Mouse (Mus musculus) limb, embryonic 11.5 days (tissue): Measurements from ENCODE around the gene Med8. TPM values are rescaled to one million over a fixed set of nuclear protein-coding genes. Genes with fewer than 3 reads are reported as not detected.

Source experiments
- ATAC-seq: fragments of 200-750 bp; cut with Nextera tagmentation; 2 replicates; pipeline ENCODE4 v1.8.0; 2017; ENCODE audit warnings: low read depth; ENCODE audit not compliant: insufficient number of reproducible peaks, low FRiP score, low TSS enrichment
- DNase-seq: peaks from one replicate; pipeline ENCODE4 v3.0.0-alpha.2; 2015; ENCODE audit warnings: low spot score
- H3K27ac ChIP-seq: fragments of 300-500 bp; sonication (generic); replicated peaks from 2 replicates; pipeline ENCODE4 v1.5.1; 2014; ENCODE audit warnings: low read depth, mild to moderate bottlenecking, low read length
- H3K27me3 ChIP-seq: fragments of 300-500 bp; sonication (generic); 2 replicates; pipeline ENCODE4 v1.6.1; 2014; ENCODE audit warnings: mild to moderate bottlenecking, low read length, mixed read lengths; ENCODE audit not compliant: control insufficient read depth, insufficient read depth
- H3K36me3 ChIP-seq: fragments of 300-500 bp; sonication (generic); 2 replicates; pipeline ENCODE4 v1.6.1; 2014; ENCODE audit warnings: mild to moderate bottlenecking, low read length, moderate library complexity, mixed read lengths; ENCODE audit not compliant: control insufficient read depth, insufficient read depth
- H3K4me1 ChIP-seq: fragments of 300-500 bp; sonication (generic); 2 replicates; pipeline ENCODE4 v1.6.1; 2014; ENCODE audit warnings: low read length, mixed read lengths; ENCODE audit not compliant: control insufficient read depth, insufficient read depth
- H3K4me2 ChIP-seq: fragments of 300-500 bp; sonication (generic); 2 replicates; pipeline ENCODE4 v1.6.1; 2014; ENCODE audit warnings: low read depth, mild to moderate bottlenecking, moderate library complexity; ENCODE audit not compliant: severe bottlenecking
- H3K4me3 ChIP-seq: fragments of 300-500 bp; sonication (generic); 2 replicates; pipeline ENCODE4 v1.5.1; 2014; ENCODE audit warnings: low read depth, low read length
- H3K9ac ChIP-seq: fragments of 300-500 bp; sonication (generic); 2 replicates; pipeline ENCODE4 v1.6.1; 2014; ENCODE audit warnings: mild to moderate bottlenecking, low read length
- H3K9me3 ChIP-seq: fragments of 300-500 bp; sonication (generic); 2 replicates; pipeline ENCODE4 v1.6.1; 2016; ENCODE audit warnings: low read length; ENCODE audit not compliant: control insufficient read depth
- WGBS: fragments of 180-500 bp; shearing (Covaris S2); extraction: QIAGEN DNeasy Blood & Tissue Kit; methylation state at CpG from one replicate; pipeline ENCODE4 v1.1.7; 2014; 5-methylcytosine and 5-hydroxymethylcytosine counted together
- polyA plus RNA-seq: library from polyadenylated mRNA; unstranded; fragments of >200 nt; fragmentation: Nextera tagmentation; extraction: Ambion mirVana; gene quantifications from 2 replicates; pipeline ENCODE4 v1.2.1, GENCODE M21; 2014

The Med8 gene
- polyA plus RNA-seq, 1 experiment from 2014 or later: 130 TPM

- H3K4me2 ChIP-seq: no peak overlapping the region
- DNase-seq (no peak), ATAC-seq (no peak)
- H3K9ac ChIP-seq: no peak overlapping the region
- H3K9me3 ChIP-seq: no peaks in the 10 kb centered on the region
- H3K27me3 ChIP-seq: no peaks in the 10 kb centered on the region
- no peak overlapping the region for H3K4me3 ChIP-seq
- H3K27ac ChIP-seq: no peak overlapping the region
- H3K4me1 ChIP-seq: no peaks in the 10 kb centered on the region
- 91% methylated on average over 3 of the region's 3 CpGs for WGBS
- H3K36me3 ChIP-seq: peaks cover 31% of the 10 kb centered on the region
Measured at GRCm38 (mm10) chr4:118368616-118369015, 40.5 kb upstream of the Med8 start.

- no peak for ATAC-seq
- Histone ChIP-seq H3K9ac (no peak overlapping the region), H3K27me3 (no peaks in the 10 kb centered on the region), H3K27ac (no peak overlapping the region), H3K4me2 (no peak overlapping the region), H3K4me3 (no peak overlapping the region), H3K36me3 (peaks cover 25% of the 10 kb centered on the region), H3K9me3 (no peaks in the 10 kb centered on the region), H3K4me1 (no peaks in the 10 kb centered on the region)
- DNase-seq: no peak
- 89% methylated on average over 13 of the region's 13 CpGs for WGBS
Measured at GRCm38 (mm10) chr4:118371822-118372221, 37.3 kb upstream of the Med8 start.

GRCm38 (mm10) chr4:118375999-118376398, 33.1 kb upstream of the Med8 start:
- ATAC-seq (no peak), DNase-seq (no peak)
- no peak overlapping the region for H3K4me2 ChIP-seq
- no peak overlapping the region for H3K9ac ChIP-seq
- H3K4me3 ChIP-seq: no peak overlapping the region
- H3K4me1 ChIP-seq: no peaks in the 10 kb centered on the region
- H3K27ac ChIP-seq: no peak overlapping the region
- 91% methylated on average over 6 of the region's 6 CpGs for WGBS
- no peaks in the 10 kb centered on the region for H3K9me3 ChIP-seq
- peaks cover 23% of the 10 kb centered on the region for H3K36me3 ChIP-seq
- no peaks in the 10 kb centered on the region for H3K27me3 ChIP-seq

- WGBS: 92% methylated on average over 7 of the region's 7 CpGs
Measured at GRCm38 (mm10) chr4:118383271-118383670, 25.9 kb upstream of the Med8 start.

GRCm38 (mm10) chr4:118387316-118387715, 21.8 kb upstream of the Med8 start:
- H3K4me3 ChIP-seq: no peak overlapping the region
- no peaks in the 10 kb centered on the region for H3K4me1 ChIP-seq
- no peaks in the 10 kb centered on the region for H3K9me3 ChIP-seq
- no peak overlapping the region for H3K4me2 ChIP-seq
- no peak overlapping the region for H3K9ac ChIP-seq
- peaks cover 46% of the 10 kb centered on the region for H3K36me3 ChIP-seq
- 95% methylated on average over 8 of the region's 8 CpGs for WGBS
- no peak for DNase-seq
- no peak for ATAC-seq
- H3K27me3 ChIP-seq: no peaks in the 10 kb centered on the region
- no peak overlapping the region for H3K27ac ChIP-seq

More at GRCm38 (mm10) chr4:118383271-118383670, 25.9 kb upstream of the Med8 start:
- Histone ChIP-seq H3K36me3 (peaks cover 22% of the 10 kb centered on the region), H3K9ac (no peak overlapping the region), H3K9me3 (no peaks in the 10 kb centered on the region), H3K27me3 (no peaks in the 10 kb centered on the region), H3K27ac (no peak overlapping the region), H3K4me1 (no peaks in the 10 kb centered on the region), H3K4me3 (no peak overlapping the region), H3K4me2 (no peak overlapping the region)
- DNase-seq (no peak), ATAC-seq (no peak)

GRCm38 (mm10) chr4:118390146-118390545, 19.0 kb upstream of the Med8 start:
- WGBS: 96% methylated on average over 11 of the region's 11 CpGs
- no peaks in the 10 kb centered on the region for H3K4me1 ChIP-seq
- H3K36me3 ChIP-seq: peaks cover 43% of the 10 kb centered on the region

GRCm38 (mm10) chr4:118394505-118394904, 14.6 kb upstream of the Med8 start:
- no peak for DNase-seq
- no peaks in the 10 kb centered on the region for H3K27me3 ChIP-seq
- no peaks in the 10 kb centered on the region for H3K9me3 ChIP-seq
- 91% methylated on average over 6 of the region's 6 CpGs for WGBS
- no peaks in the 10 kb centered on the region for H3K4me1 ChIP-seq
- no peak overlapping the region for H3K27ac ChIP-seq
- peaks cover 43% of the 10 kb centered on the region for H3K36me3 ChIP-seq
- no peak overlapping the region for H3K4me2 ChIP-seq
- no peak overlapping the region for H3K4me3 ChIP-seq
- ATAC-seq: no peak
- H3K9ac ChIP-seq: no peak overlapping the region

More at GRCm38 (mm10) chr4:118390146-118390545, 19.0 kb upstream of the Med8 start:
- Histone ChIP-seq H3K27me3 (no peaks in the 10 kb centered on the region), H3K9me3 (no peaks in the 10 kb centered on the region), H3K9ac (no peak overlapping the region), H3K4me3 (no peak overlapping the region), H3K27ac (no peak overlapping the region), H3K4me2 (no peak overlapping the region)
- ATAC-seq: no peak
- no peak for DNase-seq

- DNase-seq: no peak
- H3K4me3 ChIP-seq: no peak overlapping the region
- H3K9ac ChIP-seq: no peak overlapping the region
- no peaks in the 10 kb centered on the region for H3K9me3 ChIP-seq
- H3K27ac ChIP-seq: no peak overlapping the region
- H3K27me3 ChIP-seq: no peaks in the 10 kb centered on the region
- 92% methylated on average over 4 of the region's 4 CpGs for WGBS
- no peak for ATAC-seq
- H3K4me2 ChIP-seq: no peak overlapping the region
- H3K36me3 ChIP-seq: peaks cover 45% of the 10 kb centered on the region
- no peaks in the 10 kb centered on the region for H3K4me1 ChIP-seq
Measured at GRCm38 (mm10) chr4:118395289-118395688, 13.8 kb upstream of the Med8 start.

GRCm38 (mm10) chr4:118396433-118396832, 12.7 kb upstream of the Med8 start:
- WGBS: 82% methylated on average over 3 of the region's 3 CpGs
- H3K27me3 ChIP-seq: no peaks in the 10 kb centered on the region
- no peaks in the 10 kb centered on the region for H3K4me1 ChIP-seq
- no peak overlapping the region for H3K27ac ChIP-seq
- H3K4me2 ChIP-seq: no peak overlapping the region
- H3K9me3 ChIP-seq: no peaks in the 10 kb centered on the region
- DNase-seq (no peak), ATAC-seq (no peak)
- H3K9ac ChIP-seq: no peak overlapping the region
- H3K4me3 ChIP-seq: no peak overlapping the region
- peaks cover 39% of the 10 kb centered on the region for H3K36me3 ChIP-seq
